Mouse (Mus musculus): ENCODE measurements around the gene Atg4a-ps.
"Not testable (repeated sequence)": the region's sequence is repeated elsewhere in the genome, so short reads cannot be mapped to it uniquely, and the experiment has no call there.

Atg4a-ps gene

DNA sequence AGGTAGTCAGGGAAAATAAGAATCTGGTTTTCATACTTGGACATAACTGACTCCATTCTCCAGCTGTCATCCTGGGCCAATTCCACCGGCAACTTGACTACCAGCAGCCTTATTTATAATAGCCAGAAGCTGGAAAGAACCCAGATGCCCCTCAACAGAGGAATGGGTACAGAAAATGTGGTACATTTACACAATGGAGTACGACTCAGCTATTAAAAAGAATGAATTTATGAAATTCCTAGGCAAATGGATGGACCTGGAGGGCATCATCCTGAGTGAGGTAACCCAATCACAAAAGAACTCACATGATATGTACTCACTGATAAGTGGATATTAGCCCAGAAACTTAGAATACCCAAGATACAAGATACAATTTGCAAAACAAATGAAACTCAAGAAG lies at the start of gene Atg4a-ps:
Gene Atg4a-ps (minus strand): TSS at position 101 of the 400 bp plus-strand sequence.
- DNase-seq (ENCODE audit: low read depth) = not testable (repeated sequence)

DNA sequence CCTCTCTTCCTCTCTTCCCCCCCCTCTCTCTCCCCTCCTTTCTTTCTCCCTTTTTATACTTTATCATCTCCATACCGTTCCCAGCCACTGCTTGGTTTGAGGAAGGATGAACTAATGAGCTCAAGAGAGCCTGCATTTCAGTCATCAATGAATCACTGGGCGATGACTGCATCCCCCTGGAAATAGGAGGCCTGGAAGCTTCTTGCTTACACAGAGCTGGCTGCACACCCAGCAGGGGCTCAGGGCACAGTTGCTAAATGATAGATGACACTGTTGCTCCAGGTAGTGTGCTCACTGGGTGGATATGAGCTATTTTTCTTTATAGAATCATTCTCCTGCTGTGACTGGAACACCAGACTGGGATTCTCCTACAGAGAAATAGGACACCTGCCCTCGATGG lies 49.7 kb upstream of the Atg4a-ps start:
- no peak for DNase-seq (ENCODE audit: low read depth)

DNA sequence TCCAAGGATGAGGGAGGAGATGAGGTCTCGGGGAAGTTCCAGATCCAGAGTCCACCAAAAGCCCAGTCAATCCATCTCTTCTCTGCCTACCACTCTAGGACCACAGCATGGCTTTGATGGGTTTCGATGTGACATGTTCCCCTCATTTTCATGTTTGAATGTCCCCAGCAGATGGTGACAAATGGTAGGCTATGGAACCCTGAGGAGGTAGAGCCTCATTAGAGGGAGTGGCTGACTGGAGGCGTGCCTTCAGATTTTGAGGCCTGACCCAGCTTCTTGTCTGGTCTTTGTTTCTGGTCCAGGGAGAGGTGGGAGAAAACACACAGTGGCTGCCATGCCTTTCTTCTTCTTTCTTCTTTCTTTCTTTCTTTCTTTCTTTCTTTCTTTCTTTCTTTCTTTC lies 44.6 kb upstream of the Atg4a-ps start:
- peak; percentile 45 for DNase-seq (ENCODE audit: low read depth)

DNA sequence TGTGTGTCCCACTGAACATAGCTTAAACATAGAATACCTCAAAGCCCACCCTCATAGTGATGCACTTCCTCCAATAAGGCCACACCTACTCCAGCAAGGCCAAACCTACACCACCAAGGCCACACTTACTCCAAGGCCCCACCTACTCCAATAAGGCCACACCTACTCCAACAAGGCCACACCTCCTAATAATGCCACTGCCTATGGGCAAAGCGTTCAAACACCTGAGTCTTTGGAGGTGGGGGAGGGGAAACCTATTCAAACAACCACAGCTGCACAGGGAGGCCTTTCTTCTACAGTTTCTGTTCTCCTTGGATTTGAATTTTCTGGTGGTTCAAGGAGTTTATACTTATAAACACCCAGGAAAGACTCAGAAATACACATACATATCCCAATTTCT lies 43.2 kb upstream of the Atg4a-ps start:
- DNase-seq (ENCODE audit: low read depth) = no peak

DNA sequence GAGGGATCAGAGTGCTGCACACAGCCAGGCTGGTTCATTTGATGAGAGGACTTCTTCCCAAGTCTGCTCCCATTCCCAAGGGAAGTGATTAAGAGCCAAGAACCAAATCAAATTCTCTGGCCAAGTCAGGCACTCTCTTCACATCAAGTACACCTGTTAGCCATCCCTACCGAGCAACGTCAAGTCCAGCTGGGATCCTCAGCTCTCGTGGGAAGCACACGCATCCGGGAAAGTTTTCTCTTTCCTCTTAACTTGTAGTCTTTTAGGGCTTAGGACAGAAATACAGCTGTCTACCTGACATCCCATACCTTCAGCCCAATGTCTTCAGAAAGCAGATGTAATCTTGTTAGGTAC lies 38.1 kb upstream of the Atg4a-ps start:
- DNase-seq (ENCODE audit: low read depth) = no peak

DNA sequence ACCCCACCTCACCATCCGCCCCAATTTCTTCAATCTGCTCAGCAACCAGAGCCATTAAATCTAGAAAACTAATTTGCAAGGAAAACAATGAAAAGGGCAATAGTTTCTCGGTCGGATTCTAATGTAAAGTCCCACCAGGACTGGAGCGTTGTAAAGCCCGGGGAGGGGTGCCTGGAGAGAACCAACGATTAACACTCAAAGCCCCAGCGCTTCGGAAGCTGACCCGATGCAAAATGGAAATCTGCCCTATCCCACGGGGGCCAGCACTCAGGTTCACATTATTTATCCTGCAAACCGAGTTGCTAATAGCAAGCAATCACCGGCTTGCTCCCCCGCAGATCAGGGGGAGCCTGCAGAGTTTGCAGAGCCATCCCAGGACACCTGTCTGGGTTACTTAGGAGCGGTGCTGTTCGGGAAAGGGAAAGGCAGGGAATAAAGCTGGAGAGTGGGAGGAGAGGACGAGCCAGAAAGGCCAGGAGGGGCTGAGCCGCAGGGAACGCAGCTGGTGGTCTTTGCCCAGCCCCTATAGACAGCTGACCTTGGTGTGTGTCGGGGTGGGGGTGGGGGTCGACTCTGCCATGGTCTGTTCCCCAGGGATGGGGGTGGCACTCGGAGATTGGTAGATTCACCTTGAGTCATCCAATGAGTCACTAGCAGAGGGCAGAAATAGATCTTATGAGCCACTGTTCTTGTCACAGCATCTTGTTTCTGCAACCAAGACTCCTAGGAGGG lies 37.5 kb upstream of the Atg4a-ps start:
- no peak for DNase-seq (ENCODE audit: low read depth)

DNA sequence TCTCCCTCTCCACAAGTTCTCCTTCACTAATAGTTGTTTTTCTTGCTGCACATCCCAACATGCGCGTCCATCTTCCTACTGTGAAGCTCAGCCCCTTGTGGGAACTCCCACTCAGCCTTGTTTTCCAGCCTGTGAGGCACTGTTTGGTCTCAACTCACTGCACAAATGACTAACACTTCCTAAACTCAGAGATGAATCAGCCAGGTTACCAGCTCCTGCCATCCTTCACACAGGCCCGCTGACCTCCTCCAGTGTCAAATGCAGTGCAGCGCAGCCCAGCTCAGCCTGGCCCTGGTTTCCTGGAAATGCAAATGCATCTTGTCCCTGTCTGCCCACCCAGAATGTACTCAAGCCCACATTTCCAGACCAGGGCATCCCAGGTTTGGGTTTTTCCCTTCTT lies 36.6 kb upstream of the Atg4a-ps start:
- peak; percentile 11 for DNase-seq (ENCODE audit: low read depth)

DNA sequence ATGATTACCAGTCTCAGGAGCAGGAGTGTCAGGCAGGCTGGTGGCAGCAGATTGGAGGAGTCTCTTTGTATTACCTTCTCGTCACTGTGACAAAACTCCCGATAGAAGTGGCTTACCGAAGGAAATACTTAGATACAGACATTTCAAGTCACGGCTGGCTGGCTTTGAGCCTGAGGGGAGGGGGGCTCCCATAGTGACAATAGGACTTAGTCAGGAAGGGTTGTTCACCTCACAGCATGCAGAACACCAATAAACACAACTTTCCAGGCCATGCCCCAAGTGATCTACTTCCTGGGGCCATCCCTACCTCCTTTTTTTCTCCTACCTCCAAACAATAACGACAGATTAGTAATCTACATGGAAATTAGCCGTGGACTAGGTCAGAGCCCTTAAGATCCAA lies 32.9 kb upstream of the Atg4a-ps start:
- DNase-seq (ENCODE audit: low read depth) = no peak

DNA sequence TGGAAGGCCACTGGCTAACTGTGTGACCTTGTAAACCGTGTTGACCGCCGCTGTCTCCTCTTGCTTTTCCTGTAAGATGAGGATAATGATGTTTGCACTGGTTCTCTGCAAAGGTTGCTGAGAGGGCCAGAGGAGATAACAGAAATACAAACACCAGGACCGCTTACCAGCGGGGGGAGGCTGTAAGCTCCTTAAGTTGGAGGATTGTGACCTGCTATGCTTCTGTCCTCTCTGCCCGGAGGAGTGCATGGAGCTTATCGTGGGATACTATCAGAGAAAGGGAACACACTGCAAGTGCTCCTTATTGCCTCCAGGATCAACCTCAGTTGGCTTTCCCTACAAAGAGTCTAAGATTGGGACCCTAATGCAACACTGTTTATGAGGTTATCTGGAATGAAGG lies 26.8 kb upstream of the Atg4a-ps start:
- DNase-seq (ENCODE audit: low read depth) = no peak

DNA sequence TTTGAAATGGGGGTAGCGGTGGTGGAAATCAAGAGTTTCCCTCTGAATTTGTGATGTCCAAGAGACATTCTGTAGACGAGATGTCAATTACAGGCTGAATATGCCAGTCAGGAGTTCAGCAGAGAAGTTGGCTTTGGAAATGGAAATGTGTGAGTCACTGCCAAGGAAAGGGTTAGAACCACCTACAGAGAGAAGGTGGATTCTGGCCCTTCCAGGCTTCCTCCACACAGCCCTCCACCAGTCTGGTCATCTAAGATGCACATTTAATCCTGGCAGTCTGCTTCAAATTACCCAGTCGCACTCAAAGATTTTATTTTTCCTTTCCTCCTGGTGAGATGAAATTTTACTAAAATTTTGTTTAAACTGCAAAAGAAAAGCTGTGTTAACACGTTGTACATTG lies 26.2 kb upstream of the Atg4a-ps start:
- no peak for DNase-seq (ENCODE audit: low read depth)

DNA sequence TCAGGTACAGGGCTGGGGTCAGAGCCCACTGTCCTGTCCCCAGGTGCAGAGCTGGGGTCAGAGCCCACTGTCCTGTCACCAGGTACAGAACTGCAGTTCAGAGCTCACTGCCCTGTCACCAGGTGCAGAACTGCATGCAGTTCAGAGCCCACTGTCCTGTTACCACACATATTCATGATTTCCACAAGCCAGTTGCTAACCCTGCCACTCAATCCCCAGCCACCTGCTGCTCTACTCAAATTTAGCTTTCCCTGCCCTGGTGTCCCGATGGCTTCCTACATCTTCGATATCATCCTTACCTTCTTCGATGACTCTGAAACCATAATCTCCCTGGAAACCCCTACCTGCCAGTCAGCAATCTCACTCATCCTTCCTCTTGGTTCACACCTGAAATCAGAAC lies 17.5 kb upstream of the Atg4a-ps start:
- no peak for DNase-seq (ENCODE audit: low read depth)

DNA sequence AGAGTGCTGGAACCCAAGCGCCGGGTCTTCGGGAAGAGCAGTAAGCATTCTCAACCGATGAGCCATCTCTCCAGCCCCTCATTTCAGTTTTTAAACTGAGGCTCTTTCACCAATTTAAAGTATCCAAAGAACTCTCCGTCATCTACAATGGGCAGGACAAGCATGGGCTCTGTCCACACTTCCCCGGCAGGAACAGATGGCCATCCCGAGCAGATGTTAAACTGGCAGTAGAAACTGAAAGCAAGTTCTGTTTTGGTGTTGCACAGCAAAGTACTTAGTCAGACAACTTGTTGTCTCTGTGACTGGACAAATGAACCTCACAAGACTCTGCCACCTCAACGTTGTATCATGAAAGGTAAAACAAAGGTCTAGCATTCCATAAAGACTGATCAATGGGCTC lies 15.8 kb upstream of the Atg4a-ps start:
- no peak for DNase-seq (ENCODE audit: low read depth)

DNA sequence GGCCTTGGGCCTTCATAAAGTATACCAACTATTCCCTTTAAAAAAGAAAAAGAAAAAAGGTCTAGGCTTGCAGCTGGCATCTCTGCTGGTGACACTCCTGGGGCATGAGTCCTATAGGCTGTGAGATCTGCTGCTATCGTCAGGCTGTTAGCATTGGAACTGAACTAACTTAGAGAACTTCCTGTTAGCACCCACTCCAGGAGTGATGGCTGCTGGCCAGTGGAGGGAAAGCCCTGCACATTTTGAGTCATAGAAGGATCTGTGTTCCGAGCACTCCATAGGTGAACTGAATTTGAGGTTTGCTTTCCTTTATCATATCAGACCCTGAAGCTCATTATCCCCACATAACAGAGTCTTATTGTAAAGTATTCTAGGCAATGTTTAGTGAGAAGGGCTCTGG lies 14.1 kb upstream of the Atg4a-ps start:
- DNase-seq (ENCODE audit: low read depth) = no peak

DNA sequence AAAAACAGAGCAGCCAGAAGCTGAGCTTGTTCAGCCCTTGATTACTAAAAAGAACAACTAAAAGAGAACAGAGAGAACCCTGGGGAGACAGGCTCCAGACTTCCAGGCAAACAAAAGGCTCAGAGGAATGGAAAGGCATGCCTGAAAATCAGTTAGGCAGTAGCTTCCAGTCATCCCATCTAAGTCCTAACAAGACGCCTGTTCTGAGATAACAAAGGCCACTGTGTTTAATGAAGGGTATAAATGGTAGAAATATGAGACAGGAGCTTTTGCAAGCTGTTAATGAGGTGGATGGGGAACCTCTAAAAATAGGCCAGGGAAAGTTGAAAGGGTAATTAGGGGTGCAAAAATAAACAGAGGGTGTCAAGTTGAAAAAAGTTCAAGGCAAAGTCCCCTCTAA lies 4.5 kb upstream of the Atg4a-ps start:
- no peak for DNase-seq (ENCODE audit: low read depth)

DNA sequence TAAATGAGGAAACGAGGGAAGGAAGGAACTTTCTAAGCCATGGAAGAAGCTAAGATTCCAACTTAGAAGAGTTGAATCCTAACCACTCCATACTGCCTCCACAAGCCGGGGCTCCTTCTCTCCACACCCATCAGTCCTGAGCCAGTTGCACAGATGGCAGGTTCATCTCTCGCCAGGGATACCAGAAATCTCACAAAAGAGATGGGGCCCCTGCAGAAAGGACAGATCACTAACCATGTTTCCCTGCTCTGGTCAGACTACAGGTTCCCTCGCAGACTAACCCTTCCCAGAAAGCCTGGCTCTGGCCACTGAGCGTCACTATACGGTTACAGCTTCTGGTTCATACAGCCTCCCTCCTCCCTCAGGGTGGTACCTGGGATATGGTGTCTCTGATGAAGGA lies 3.8 kb upstream of the Atg4a-ps start:
- no peak for DNase-seq (ENCODE audit: low read depth)

DNA sequence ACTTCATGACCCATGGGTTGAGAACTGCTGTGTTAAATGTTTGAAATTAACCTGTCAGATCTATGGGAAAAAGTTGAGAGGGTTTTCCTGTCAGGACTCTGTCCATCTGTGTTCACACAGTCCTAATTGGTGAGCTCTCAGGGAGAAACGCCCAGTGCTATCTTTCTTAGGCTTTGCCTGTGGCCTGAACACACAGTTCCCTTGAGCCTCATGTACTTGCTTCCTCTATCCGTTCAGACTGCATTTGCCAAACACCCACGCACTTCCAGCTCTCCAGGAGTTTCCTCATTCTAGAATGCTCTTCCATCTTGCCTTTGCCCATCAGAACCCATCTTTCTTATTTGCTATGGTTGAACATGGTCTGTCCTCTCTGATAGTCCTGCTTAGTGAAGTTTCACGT lies 2.6 kb upstream of the Atg4a-ps start:
- no peak for DNase-seq (ENCODE audit: low read depth)

DNA sequence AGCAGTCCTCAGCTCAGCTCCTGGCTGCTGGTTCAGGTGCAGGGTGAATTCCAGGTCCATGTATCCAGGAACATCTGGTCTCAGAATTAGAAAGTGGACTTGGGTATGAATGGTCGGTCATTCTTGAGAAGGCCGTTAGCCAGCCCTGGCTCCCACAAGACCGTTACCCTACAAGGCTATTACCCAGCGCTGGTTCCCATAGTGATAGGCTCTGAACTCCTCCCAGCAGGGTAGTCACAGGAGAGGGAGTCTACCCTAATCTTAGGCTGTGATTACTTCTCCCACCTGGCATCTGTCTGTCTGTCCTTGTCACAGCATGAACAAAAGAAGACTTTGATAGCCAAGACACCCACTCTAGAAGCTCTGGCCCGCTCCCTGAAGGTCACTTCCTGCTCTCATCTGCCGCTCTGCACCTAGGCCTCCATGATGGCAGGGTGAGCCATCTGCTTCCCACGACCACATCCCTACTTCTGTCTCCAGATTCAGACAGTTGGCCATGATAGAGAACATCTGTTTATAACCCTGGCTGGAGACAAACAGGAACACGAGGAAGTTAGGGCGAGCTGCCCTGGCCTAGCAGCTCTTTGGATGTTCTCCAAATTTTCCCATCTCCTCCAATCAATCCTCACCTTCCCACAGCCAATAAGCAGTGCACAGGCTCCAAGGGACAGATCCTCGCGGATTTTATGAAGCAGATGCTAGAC lies 1.4 kb upstream of the Atg4a-ps start:
- DNase-seq (ENCODE audit: low read depth) = no peak

DNA sequence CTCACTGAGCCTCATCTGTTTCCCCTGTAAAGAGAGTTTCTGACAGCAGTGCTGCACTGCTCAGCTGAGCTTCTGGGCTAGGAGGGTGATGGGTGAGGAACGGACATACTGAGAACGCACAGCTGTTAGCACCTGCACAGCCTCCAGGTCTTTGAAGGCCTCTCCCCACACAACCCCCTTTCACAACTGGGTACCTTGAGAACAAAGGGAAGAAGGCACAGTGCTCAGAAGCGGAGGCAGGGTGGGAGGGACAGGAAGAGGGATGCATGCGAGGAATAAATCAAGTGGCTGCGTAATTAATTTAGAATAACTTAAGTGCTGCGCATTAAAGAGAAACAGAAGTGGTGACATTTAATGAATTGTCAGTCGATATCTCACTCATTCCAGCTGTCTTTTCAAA lies 4.6 kb downstream of the Atg4a-ps start:
- DNase-seq (ENCODE audit: low read depth) = no peak

DNA sequence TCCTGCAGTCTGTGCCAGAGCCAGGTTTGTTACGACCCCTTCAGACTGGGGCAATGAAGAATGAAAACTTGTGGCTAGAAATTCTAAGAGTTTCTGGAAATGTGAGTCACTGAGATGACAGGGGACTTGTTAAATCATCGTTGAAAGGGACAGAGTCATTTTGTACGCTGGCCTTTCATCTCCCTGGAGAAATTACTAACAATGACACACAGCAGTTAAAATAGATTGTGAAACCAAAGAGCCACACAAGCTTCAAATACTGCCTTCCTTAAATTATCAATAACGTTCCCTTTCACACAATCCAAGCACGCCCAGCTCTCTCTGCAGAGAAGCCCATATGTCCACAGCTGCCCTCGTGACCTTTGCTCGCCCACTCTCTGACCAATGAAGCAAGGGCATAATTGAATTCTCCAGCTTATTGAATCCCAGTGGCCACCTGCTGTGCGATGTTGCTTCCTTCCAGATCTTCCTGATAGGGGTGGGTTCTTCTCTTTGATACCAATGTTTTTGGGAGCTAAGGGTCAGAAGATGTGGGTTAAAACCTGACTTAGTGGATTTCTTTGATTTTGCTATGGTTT lies 5.6 kb downstream of the Atg4a-ps start:
- no peak for DNase-seq (ENCODE audit: low read depth)

DNA sequence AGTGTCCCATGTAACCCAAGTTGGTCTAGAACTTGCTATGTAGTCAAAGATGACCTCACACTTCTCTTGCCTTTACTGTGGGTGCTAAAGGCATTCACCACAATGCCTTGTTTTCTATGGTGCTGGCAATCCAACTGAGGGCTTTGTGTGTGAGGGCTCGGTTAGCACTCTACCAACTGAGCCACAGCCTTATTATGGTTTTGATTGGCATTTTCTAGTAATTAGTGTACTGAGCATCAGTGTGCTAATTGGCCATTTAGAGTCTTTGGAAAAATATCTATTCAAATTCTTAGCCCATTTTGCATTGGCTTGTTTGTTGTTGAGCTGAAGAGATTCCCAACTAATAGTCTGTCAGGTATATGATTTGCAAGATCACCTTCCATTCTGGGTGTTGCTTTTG lies 8.2 kb downstream of the Atg4a-ps start:
- no peak for DNase-seq (ENCODE audit: low read depth)

DNA sequence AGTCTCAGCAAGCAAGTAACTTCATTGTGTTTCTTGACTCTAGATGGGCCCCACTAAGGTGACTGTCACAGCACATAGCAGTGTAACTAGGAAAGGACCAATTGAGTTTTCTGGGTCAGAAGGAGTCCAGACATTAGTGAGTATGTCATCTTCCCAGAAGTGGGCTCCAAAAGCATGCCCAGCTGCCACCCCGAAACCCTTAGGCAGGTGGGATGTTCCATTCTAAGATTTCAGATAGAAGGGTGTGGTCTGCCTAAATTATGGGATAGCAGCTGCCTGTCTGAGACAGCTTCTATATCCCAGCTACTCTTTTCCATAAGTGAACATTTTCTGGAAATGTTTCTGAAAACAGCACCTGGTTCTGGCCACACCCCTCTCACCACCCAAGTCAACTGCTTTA lies 11.6 kb downstream of the Atg4a-ps start:
- no peak for DNase-seq (ENCODE audit: low read depth)

DNA sequence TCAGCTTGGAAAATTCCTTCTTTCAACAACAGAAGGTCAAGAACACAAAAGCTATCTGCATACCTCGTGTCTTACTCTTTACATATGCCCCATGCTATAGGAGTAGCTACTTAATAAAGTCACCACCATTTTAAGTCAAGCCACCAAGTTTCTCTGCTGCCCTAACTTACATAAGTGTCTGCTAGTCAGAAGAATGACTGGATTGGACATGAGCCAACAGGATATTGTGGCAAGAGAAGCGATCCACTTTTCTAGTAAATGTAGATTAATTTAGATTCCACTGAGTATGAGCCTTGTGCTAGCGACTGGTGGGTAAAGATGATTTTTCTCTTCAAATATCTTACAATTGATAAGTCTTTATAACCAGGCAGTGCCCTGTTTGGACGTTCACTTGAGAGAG lies 12.0 kb downstream of the Atg4a-ps start:
- DNase-seq (ENCODE audit: low read depth) = peak; percentile 76

DNA sequence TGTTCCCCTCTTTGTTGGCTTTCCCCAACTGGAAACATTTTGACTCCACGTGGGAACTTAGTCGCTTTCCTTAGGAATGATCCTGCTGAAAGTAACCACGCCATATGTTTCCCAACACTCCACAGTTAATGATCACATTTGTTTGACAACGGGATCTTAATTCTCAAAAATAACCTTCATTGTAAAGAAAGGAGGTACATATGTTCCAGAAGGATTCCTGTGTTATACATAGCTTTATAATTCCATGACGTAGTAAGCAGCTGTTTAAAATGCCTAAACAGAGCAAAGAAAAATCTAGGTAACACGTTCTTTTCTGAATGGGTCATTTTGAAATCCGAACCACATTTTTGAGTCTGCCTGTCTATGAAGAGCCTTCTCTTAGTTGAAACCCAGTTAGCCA lies 12.7 kb downstream of the Atg4a-ps start:
- no peak for DNase-seq (ENCODE audit: low read depth)

DNA sequence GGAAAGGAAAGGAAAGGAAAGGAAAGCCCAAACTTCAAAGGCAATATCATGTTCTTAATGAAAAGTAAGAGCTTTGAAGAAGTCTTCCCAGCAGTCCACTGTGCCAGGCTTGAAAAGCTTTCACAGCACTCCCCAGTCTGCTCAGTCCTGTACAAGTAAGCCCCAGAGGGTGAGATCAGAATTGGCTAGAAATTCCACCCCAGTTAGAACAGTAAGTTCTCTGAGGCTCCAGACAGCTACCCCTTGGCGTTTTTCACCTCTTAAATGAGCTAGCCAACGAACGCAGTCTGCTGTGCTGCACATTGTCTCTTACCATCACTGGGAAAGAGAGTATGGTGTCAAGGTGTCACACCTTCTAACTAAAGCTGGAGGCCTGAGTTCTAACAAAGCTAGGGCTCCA lies 18.2 kb downstream of the Atg4a-ps start:
- DNase-seq (ENCODE audit: low read depth) = no peak
